ENCODE assay signal across 12 mouse cellular contexts in the genomic region with DNA sequence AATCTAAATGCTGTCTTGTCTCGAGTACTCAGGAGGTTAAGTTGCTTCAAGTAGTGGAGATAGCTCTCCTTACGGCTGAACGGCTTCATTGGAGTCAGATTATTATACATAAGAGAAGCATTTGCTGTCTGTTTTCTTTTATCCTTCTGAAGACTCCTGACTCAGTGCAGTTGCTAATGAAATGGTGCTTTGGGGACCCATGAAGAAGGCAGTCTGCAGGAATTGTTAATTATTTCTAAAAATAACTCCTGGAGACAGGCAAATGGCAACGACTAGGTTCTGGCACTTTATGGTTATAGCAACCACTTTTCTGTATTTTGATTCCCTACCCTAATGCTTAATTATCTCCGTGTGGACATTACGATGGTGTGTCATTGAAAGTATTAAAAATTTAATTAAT.
"Had no signal": no experiment of that assay in that cellular context is flagged by ENCODE, and none has a peak within 500 bp of the region (broad histone marks: within the 10 kb centered on the region; RNA-seq: fewer than 3 reads in every experiment).

No protein-coding gene starts in this region.

- H3K9me3 ChIP-seq: kidney, embryonic 15.5 days; limb, embryonic 13.5 days; midbrain, embryonic 13.5 days; stomach, embryonic 15.5 days had no signal

- H3K4me3 ChIP-seq: kidney, embryonic 15.5 days; limb, embryonic 13.5 days; midbrain, embryonic 13.5 days; stomach, embryonic 15.5 days had no signal

- DNase-seq: kidney, postnatal 14 days; left cerebral cortex, postnatal 4 days; lung, adult 18-20 months; retina, postnatal 1 day; right cerebral cortex, postnatal 14 days; thymus, adult 2 months; thymus, postnatal 25 days had no signal

- H3K36me3 ChIP-seq: kidney, embryonic 15.5 days; limb, embryonic 13.5 days; midbrain, embryonic 13.5 days; stomach, embryonic 15.5 days had no signal

- H3K4me1 ChIP-seq: kidney, embryonic 15.5 days; limb, embryonic 13.5 days; stomach, embryonic 15.5 days had no signal

- H3K9ac ChIP-seq: kidney, embryonic 15.5 days; limb, embryonic 13.5 days; liver, embryonic 14.5 days; midbrain, embryonic 13.5 days; stomach, embryonic 15.5 days had no signal

- H3K4me2 ChIP-seq: kidney, embryonic 15.5 days; limb, embryonic 13.5 days; midbrain, embryonic 13.5 days; stomach, embryonic 15.5 days had no signal

- H3K27me3 ChIP-seq: kidney, embryonic 15.5 days; limb, embryonic 13.5 days; midbrain, embryonic 13.5 days; stomach, embryonic 15.5 days had no signal

- H3K27ac ChIP-seq: kidney, embryonic 15.5 days; limb, embryonic 13.5 days; liver, embryonic 14.5 days; midbrain, embryonic 13.5 days; stomach, embryonic 15.5 days had no signal

- ATAC-seq: midbrain, embryonic 13.5 days had no signal
